Mouse (Mus musculus) midbrain, embryonic 15.5 days (tissue): ENCODE data around the gene Sectm1b. TPM values are rescaled to one million over a fixed set of nuclear protein-coding genes. Genes with fewer than 3 reads are reported as not detected.

Source experiments
- ATAC-seq: fragments of 200-750 bp; cut with Nextera tagmentation; replicated peaks from 2 replicates; pipeline ENCODE4 v1.8.0; 2017; ENCODE audit warnings: moderate TSS enrichment
- H3K27ac ChIP-seq: fragments of 300-500 bp; sonication (generic); 2 replicates; pipeline ENCODE4 v1.5.1; 2015; ENCODE audit warnings: mild to moderate bottlenecking, inconsistent platforms
- H3K27me3 ChIP-seq: fragments of 300-500 bp; sonication (generic); replicated peaks from 2 replicates; pipeline ENCODE4 v1.6.1; 2015; ENCODE audit warnings: inconsistent platforms
- H3K36me3 ChIP-seq: fragments of 300-500 bp; sonication (generic); replicated peaks from 2 replicates; pipeline ENCODE4 v1.6.1; 2015; ENCODE audit warnings: inconsistent platforms
- H3K4me1 ChIP-seq: fragments of 300-500 bp; sonication (generic); 2 replicates; pipeline ENCODE4 v1.6.1; 2015; ENCODE audit warnings: inconsistent platforms
- H3K4me2 ChIP-seq: fragments of 300-500 bp; sonication (generic); 2 replicates; pipeline ENCODE4 v1.6.1; 2015; ENCODE audit warnings: inconsistent platforms, mild to moderate bottlenecking, moderate library complexity
- H3K4me3 ChIP-seq: fragments of 300-500 bp; sonication (generic); 2 replicates; pipeline ENCODE4 v1.5.1; 2015; ENCODE audit warnings: mild to moderate bottlenecking, inconsistent platforms
- H3K9ac ChIP-seq: fragments of 300-500 bp; sonication (generic); 2 replicates; pipeline ENCODE4 v1.6.1; 2015; ENCODE audit warnings: mild to moderate bottlenecking, inconsistent platforms
- H3K9me3 ChIP-seq: fragments of 300-500 bp; sonication (generic); 2 replicates; pipeline ENCODE4 v1.6.1; 2016; ENCODE audit warnings: inconsistent platforms
- WGBS: fragments of 180-500 bp; shearing (Covaris S2); methylation state at CpG from one replicate; pipeline ENCODE4 v1.1.7; 2015; ENCODE audit warnings: mixed read lengths; 5-methylcytosine and 5-hydroxymethylcytosine counted together
- polyA plus RNA-seq: library from polyadenylated mRNA; unstranded; fragments of >200 nt; fragmentation: Nextera tagmentation; extraction: Ambion mirVana; gene quantifications from 2 replicates; pipeline ENCODE4 v1.2.1, GENCODE M21; 2015

Gene Sectm1b
- polyA plus RNA-seq, 1 experiment from 2014 or later: not detected

DNA sequence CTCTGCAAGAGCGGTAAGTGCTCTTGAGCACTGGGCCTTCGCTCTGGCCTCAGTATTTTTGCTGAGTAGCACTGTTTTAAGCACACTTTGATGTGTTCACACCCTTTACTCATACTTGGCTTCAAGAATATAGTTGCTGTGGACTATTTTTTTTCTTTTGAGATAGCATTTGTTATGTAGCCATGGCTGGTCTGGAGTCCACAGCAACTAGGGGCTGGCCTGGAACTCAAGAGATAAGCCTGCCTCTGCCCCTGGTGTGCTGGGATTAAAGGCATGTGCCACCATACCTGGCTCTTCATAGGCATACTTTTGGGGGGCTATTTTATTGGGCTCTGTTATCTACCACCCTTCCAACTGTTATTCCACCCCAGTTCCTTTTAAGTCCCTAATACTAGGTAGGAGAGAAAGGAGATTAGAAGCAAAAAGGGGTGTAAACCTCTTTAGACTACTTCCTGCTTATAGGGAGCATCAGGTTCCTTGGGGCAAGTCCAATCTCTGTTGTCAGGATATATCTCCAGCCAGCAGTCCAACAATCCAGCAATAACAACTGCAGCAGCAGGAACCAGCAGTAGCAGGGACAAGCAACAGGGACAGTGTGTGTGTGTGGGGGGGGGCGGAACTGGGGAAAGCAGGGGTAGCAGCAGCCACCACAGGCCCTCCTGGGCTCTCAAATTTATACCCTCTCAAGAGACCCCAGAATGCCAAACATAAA is 53.2 kb downstream of the Sectm1b start:
- H3K4me3 ChIP-seq: no peak overlapping the region
- no peaks in the 10 kb centered on the region for H3K9me3 ChIP-seq
- no peak overlapping the region for H3K9ac ChIP-seq
- H3K36me3 ChIP-seq: no peaks in the 10 kb centered on the region
- no peak overlapping the region for H3K4me2 ChIP-seq
- no peaks in the 10 kb centered on the region for H3K27me3 ChIP-seq
- no peak overlapping the region for H3K27ac ChIP-seq
- no peaks in the 10 kb centered on the region for H3K4me1 ChIP-seq
- no peak for ATAC-seq
- WGBS: 94% methylated on average over 3 of the region's 3 CpGs

DNA sequence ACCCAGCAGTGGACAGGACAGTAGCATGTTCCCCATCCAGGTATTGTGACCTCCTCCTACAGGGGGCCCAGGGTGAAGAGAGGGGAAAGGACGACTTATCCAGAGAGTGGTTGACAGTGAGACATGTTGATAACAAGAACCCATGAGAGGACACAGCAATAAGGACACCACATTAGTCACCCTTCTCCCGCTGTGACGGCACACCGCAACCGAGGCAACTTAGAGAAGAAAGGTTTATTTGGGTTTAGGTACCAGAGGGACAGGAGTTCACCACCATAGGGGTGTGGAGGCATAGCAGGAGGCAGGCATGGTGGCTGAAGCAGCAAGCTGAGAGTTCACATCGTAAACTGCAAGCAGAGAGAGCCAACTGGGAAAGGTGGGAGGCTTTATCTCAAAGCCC is 57.2 kb downstream of the Sectm1b start:
- no peak overlapping the region for H3K4me3 ChIP-seq
- H3K27me3 ChIP-seq: no peaks in the 10 kb centered on the region
- no peak overlapping the region for H3K9ac ChIP-seq
- WGBS: 78% methylated on average over 6 of the region's 6 CpGs
- ATAC-seq: no peak
- no peaks in the 10 kb centered on the region for H3K9me3 ChIP-seq
- no peak overlapping the region for H3K27ac ChIP-seq
- H3K4me1 ChIP-seq: no peaks in the 10 kb centered on the region
- no peak overlapping the region for H3K4me2 ChIP-seq
- no peaks in the 10 kb centered on the region for H3K36me3 ChIP-seq

DNA sequence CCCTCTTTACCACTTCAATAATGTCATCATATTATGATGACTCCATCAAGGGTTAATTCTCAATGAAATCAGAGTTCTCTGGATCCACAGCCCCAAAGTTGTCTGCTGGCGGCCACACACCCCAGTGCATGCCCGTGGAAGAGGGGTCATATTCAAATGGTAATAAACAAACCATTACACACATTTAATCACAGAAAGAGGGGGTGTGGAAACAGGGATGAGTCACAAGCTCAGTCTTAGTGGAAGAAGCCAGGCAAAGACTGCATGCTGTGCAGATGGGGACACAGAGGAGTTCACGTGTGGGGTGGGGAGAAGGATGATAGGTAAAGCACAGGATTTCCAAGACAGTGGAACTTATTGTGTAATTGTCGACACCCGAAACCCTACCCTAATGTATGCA is 59.1 kb downstream of the Sectm1b start:
- Histone ChIP-seq H3K9ac (no peak overlapping the region), H3K9me3 (no peaks in the 10 kb centered on the region), H3K36me3 (no peaks in the 10 kb centered on the region), H3K27ac (no peak overlapping the region), H3K4me2 (no peak overlapping the region), H3K27me3 (no peaks in the 10 kb centered on the region), H3K4me3 (no peak overlapping the region), H3K4me1 (no peaks in the 10 kb centered on the region)
- ATAC-seq: no peak
- WGBS: 56% methylated on average over 5 of the region's 5 CpGs

Other genes starting within 250 kb of the Sectm1b start
- 102 and 107 TPM in 2 replicates for gene Fasn, start 239.0 kb downstream of the Sectm1b start, polyA plus RNA-seq
- 7.4 and 8.2 TPM in 2 replicates for gene Ccdc57, start 130.7 kb downstream of the Sectm1b start, polyA plus RNA-seq
- gene Slc16a3, start 115.1 kb downstream of the Sectm1b start, polyA plus RNA-seq: 8.4 and 10.4 TPM in 2 replicates
- gene Csnk1d, start 72.2 kb downstream of the Sectm1b start, polyA plus RNA-seq: 173 and 176 TPM in 2 replicates
- not detected in 2 replicates for gene Cd7, start 24.2 kb downstream of the Sectm1b start, polyA plus RNA-seq
- gene Sectm1a, start 17.7 kb upstream of the Sectm1b start, polyA plus RNA-seq: not detected in 2 replicates
- gene Tex19.2, start 55.1 kb upstream of the Sectm1b start, polyA plus RNA-seq: not detected in 2 replicates
- gene Tex19.1, start 82.6 kb upstream of the Sectm1b start, polyA plus RNA-seq: not detected in 2 replicates
- 0.76 and 1.0 TPM in 2 replicates for gene Uts2r, start 96.7 kb upstream of the Sectm1b start, polyA plus RNA-seq
- 33.7 and 34.6 TPM in 2 replicates for gene Hexdc, start 140.9 kb upstream of the Sectm1b start, polyA plus RNA-seq
- 22.4 and 26.6 TPM in 2 replicates for gene Ogfod3, start 141.1 kb upstream of the Sectm1b start, polyA plus RNA-seq
- 38.4 and 41.4 TPM in 2 replicates for gene Cybc1, start 165.8 kb upstream of the Sectm1b start, polyA plus RNA-seq
- gene Narf, start 173.7 kb upstream of the Sectm1b start, polyA plus RNA-seq: 101 and 106 TPM in 2 replicates
- gene Foxk2, start 196.4 kb upstream of the Sectm1b start, polyA plus RNA-seq: 14.3 and 17.1 TPM in 2 replicates